Mouse (Mus musculus): ENCODE results near the gene Elp5.
A peak's percentile ranks its signal among the peaks of the same experiment; 100 is the strongest.
"Not testable (repeated sequence)": the region's sequence is repeated elsewhere in the genome, so short reads cannot be mapped to it uniquely, and the experiment has no call there.

Gene Elp5

DNA sequence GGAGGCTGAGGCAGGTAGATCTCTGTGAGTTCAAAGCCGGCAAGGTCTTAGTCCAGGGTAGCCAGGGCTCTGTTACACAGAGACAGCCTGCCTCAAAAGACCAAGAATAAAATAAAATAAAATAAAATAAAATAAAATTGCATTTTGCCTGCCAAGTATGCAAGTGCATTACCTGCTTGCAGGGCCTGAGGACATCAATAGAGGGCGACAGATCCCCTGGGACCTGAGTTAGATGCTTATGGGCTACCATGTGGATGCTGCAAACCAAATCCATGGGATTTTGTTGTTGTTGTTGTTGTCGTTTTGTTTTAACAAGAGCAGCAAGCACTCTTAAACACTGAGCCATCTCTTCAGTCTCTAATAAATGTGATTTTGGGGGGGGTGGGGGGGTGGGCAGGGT lies 50.1 kb downstream of the Elp5 start:
- H3K36me3 ChIP-seq (ENCODE audit: control insufficient read depth, insufficient read depth, low read length, poor library complexity, severe bottlenecking), result no peaks in the 10 kb centered on the region
- peak; percentile 47 for DNase-seq (ENCODE audit: low read depth, low spot score)
- peaks cover 3% of the 10 kb centered on the region for H3K27me3 ChIP-seq (ENCODE audit: control insufficient read depth, insufficient read depth, low read length, poor library complexity, severe bottlenecking)

- Histone ChIP-seq H3K27me3 (ENCODE audit: control insufficient read depth, insufficient read depth, low read length, poor library complexity, severe bottlenecking) (peaks cover 3% of the 10 kb centered on the region), H3K36me3 (ENCODE audit: control insufficient read depth, insufficient read depth, low read length, poor library complexity, severe bottlenecking) (no peaks in the 10 kb centered on the region)
- no peak for DNase-seq (ENCODE audit: low read depth, low spot score)
These were observed 50.5 kb downstream of the Elp5 start for GRCm38 (mm10) chr11:69931769-69932168.

- H3K36me3 ChIP-seq (ENCODE audit: control insufficient read depth, insufficient read depth, low read length, poor library complexity, severe bottlenecking), result no peaks in the 10 kb centered on the region
- peak; percentile 77 for DNase-seq (ENCODE audit: low read depth, low spot score)
- H3K27me3 ChIP-seq (ENCODE audit: control insufficient read depth, insufficient read depth, low read length, poor library complexity, severe bottlenecking), result no peaks in the 10 kb centered on the region
These were observed 51.3 kb downstream of the Elp5 start for GRCm38 (mm10) chr11:69930967-69931537.

GRCm38 (mm10) chr11:69930176-69930575 lies 52.1 kb downstream of the Elp5 start:
- not testable (repeated sequence) for H3K36me3 ChIP-seq (ENCODE audit: control insufficient read depth, insufficient read depth, low read length, poor library complexity, severe bottlenecking)

GRCm38 (mm10) chr11:69929712-69930111 lies 52.6 kb downstream of the Elp5 start:
- DNase-seq (ENCODE audit: low read depth, low spot score), result no peak
- no peaks in the 10 kb centered on the region for H3K36me3 ChIP-seq (ENCODE audit: control insufficient read depth, insufficient read depth, low read length, poor library complexity, severe bottlenecking)

More at GRCm38 (mm10) chr11:69930176-69930575, 52.1 kb downstream of the Elp5 start:
- not testable (repeated sequence) for H3K27me3 ChIP-seq (ENCODE audit: control insufficient read depth, insufficient read depth, low read length, poor library complexity, severe bottlenecking); DNase-seq (ENCODE audit: low read depth, low spot score)

GRCm38 (mm10) chr11:69927501-69927900 lies 54.8 kb downstream of the Elp5 start:
- no peak for DNase-seq (ENCODE audit: low read depth, low spot score)
- Histone ChIP-seq H3K36me3 (ENCODE audit: control insufficient read depth, insufficient read depth, low read length, poor library complexity, severe bottlenecking) (no peaks in the 10 kb centered on the region), H3K27me3 (ENCODE audit: control insufficient read depth, insufficient read depth, low read length, poor library complexity, severe bottlenecking) (no peaks in the 10 kb centered on the region)

More at GRCm38 (mm10) chr11:69929712-69930111, 52.6 kb downstream of the Elp5 start:
- no peaks in the 10 kb centered on the region for H3K27me3 ChIP-seq (ENCODE audit: control insufficient read depth, insufficient read depth, low read length, poor library complexity, severe bottlenecking)

GRCm38 (mm10) chr11:69922796-69923195 lies 59.5 kb downstream of the Elp5 start:
- DNase-seq (ENCODE audit: low read depth, low spot score), result no peak
- no peaks in the 10 kb centered on the region for H3K27me3 ChIP-seq (ENCODE audit: control insufficient read depth, insufficient read depth, low read length, poor library complexity, severe bottlenecking)
- H3K36me3 ChIP-seq (ENCODE audit: control insufficient read depth, insufficient read depth, low read length, poor library complexity, severe bottlenecking), result peaks cover 6% of the 10 kb centered on the region

DNA sequence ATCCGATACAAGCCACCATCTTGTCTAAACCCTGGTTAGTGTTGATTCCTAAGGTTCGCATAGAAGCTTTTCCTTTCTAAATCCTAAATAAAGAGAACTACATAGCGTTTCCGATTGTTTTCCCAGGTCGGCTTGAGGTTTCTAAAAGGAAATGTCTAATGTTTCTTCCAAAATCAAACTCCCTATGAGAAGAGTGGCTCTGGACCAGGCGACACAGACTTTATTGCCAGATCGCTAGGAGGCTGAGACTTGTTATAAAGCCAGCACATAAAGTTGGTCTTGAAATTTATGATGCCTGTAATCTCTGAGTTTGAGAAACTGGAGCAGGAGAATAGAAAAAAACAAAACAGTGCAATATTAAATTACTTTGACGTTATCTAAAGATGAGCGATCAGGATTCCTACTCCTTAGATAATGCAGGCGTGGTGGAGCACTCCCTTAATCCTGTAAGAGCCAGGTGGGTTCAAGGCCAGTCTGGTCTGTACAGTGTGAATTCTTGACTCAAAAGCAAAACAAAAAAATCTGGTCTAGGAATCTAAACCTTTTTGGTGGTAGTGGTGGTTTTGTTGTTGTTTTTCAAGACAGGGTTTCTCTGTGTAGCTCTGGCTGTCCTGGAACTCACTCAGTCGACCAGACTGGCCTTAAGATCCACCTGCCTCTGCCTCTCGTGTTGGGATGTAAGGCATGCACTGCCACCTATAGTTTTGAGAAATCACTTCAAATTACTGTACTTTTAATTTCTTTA lies 60.1 kb downstream of the Elp5 start:
- Histone ChIP-seq H3K27me3 (ENCODE audit: control insufficient read depth, insufficient read depth, low read length, poor library complexity, severe bottlenecking) (no peaks in the 10 kb centered on the region), H3K36me3 (ENCODE audit: control insufficient read depth, insufficient read depth, low read length, poor library complexity, severe bottlenecking) (peaks cover 10% of the 10 kb centered on the region)
- peak; percentile 51 for DNase-seq (ENCODE audit: low read depth, low spot score)

- Histone ChIP-seq H3K36me3 (ENCODE audit: control insufficient read depth, insufficient read depth, low read length, poor library complexity, severe bottlenecking) (peaks cover 12% of the 10 kb centered on the region), H3K27me3 (ENCODE audit: control insufficient read depth, insufficient read depth, low read length, poor library complexity, severe bottlenecking) (no peaks in the 10 kb centered on the region)
- peak; percentile 100 for DNase-seq (ENCODE audit: low read depth, low spot score)
These were observed 61.0 kb downstream of the Elp5 start, which contains the start of gene Eif5a for GRCm38 (mm10) chr11:69921114-69922011. Gene Eif5a (minus strand): TSS chr11:69921958.

GRCm38 (mm10) chr11:69920266-69921031 lies 61.9 kb downstream of the Elp5 start:
- Histone ChIP-seq H3K36me3 (ENCODE audit: control insufficient read depth, insufficient read depth, low read length, poor library complexity, severe bottlenecking) (peaks cover 17% of the 10 kb centered on the region), H3K27me3 (ENCODE audit: control insufficient read depth, insufficient read depth, low read length, poor library complexity, severe bottlenecking) (no peaks in the 10 kb centered on the region)
- peak; percentile 62 for DNase-seq (ENCODE audit: low read depth, low spot score)

DNA sequence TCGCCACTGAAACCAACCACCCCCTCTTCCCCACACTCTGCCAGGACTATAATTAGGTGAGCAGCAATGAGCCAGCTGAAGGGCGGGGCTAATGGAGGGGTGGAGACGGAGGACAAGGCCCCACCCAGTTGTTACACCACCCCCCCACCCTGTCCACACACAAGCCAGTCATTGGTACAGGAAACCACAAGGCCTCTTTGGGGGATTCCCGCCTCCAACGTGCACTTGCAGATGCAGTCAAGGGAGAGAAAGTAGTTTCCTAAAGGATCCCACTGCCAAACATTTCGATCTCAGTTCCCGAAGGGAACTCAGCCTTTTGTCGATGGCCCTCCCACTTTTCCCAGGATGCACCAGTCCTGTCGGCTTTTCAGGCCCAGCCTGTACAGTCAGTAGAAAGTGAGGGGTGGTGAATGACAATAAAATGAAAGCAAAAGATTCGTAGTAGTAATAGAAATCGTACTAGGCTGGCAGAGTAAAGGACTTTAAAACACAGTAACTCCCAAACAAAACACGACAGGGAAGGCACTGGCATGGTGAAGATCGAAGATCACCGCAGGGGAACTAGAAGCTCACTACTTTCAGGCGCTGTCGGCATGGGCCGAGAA lies 62.6 kb downstream of the Elp5 start:
- Histone ChIP-seq H3K36me3 (ENCODE audit: control insufficient read depth, insufficient read depth, low read length, poor library complexity, severe bottlenecking) (peaks cover 23% of the 10 kb centered on the region), H3K27me3 (ENCODE audit: control insufficient read depth, insufficient read depth, low read length, poor library complexity, severe bottlenecking) (no peaks in the 10 kb centered on the region)
- DNase-seq (ENCODE audit: low read depth, low spot score), result peak; percentile 92

- Histone ChIP-seq H3K27me3 (ENCODE audit: control insufficient read depth, insufficient read depth, low read length, poor library complexity, severe bottlenecking) (no peaks in the 10 kb centered on the region), H3K36me3 (ENCODE audit: control insufficient read depth, insufficient read depth, low read length, poor library complexity, severe bottlenecking) (peaks cover 23% of the 10 kb centered on the region)
- no peak for DNase-seq (ENCODE audit: low read depth, low spot score)
These were observed 63.3 kb downstream of the Elp5 start for GRCm38 (mm10) chr11:69919053-69919452.
